Mouse (Mus musculus): ENCODE data around the gene Cars.

DNA sequence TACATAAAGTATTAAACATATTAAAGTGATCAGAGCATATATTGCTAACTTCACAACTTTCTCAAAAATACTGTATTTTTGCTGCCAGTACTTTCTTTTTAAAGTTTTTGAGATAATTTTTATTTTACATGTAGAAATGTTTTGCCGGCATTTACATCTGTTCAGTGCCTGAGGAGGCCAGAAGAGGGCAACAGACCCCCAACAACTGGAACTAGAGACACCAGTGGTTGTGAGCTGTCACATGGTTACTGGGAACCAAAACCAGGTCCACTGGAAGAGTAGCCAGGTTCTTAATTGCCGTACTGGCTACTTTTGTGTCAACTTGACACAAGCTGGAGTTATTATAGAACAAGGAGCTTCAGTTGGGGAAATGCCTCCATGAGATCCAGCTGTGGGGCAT, 1.8 kb upstream of the Cars start:
- TF ChIP-seq POLR2A (IDR thresholded peaks at IDR 0.05; ENCODE audit: low read depth, low read length) (no peak), CTCF (IDR thresholded peaks at IDR 0.05; ENCODE audit: extremely low read depth, insufficient read length, insufficient replicate concordance, low read depth, low read length) (no peak)

Data from small intestine, adult 2 months (tissue).